Mouse (Mus musculus) layer of hippocampus, adult 9-10 months (tissue): ENCODE results near the gene Dydc2.

ENCODE experiments used
- DNase-seq: peaks from one replicate; pipeline ENCODE4 v3.0.0; 2022; ENCODE audit warnings: low spot score

The Dydc2 gene

GRCm38 (mm10) chr14:40999904-41000645, 68.9 kb downstream of the Dydc2 start:
- DNase-seq = no peak
